Mouse (Mus musculus): ENCODE results near the gene Mesp2.
A peak's percentile ranks its signal among the peaks of the same experiment; 100 is the strongest.

GRCm38 (mm10) chr7:79810611-79811506 is at the start of gene Mesp2:
- peak; percentile 29; the same call in 1 of the 2 replicates for TF ChIP-seq POLR2A (IDR thresholded peaks at IDR 0.05; ENCODE audit: borderline replicate concordance, extremely low read depth, insufficient read depth, insufficient read length, poor library complexity, severe bottlenecking)
- no peak for TF ChIP-seq CTCF (IDR thresholded peaks at IDR 0.05; ENCODE audit: borderline replicate concordance, extremely low read depth, insufficient read depth, insufficient read length)

Measured in brain, embryonic 14.5 days (tissue).